Comparison of ENCODE assay signal across 34 mouse cellular contexts in genomic region chr11:70570614-70571013, GRCm38 (mm10). TPM values are rescaled to one million over a fixed set of nuclear protein-coding genes. Genes with fewer than 3 reads are reported as not detected.
"Had no signal": no experiment of that assay in that cellular context is flagged by ENCODE, and none has a peak within 500 bp of the region (broad histone marks: within the 10 kb centered on the region; RNA-seq: fewer than 3 reads in every experiment).

No protein-coding gene starts in this region.

RNA-seq across cellular contexts. Expression of gene Gm40193, which starts 37.9 kb away (rescaled TPM):
- total RNA-seq: gastrocnemius, adult 2 months; gastrocnemius, postnatal 10 days; gastrocnemius, postnatal 25 days; gastrocnemius, postnatal 4 days; granulocyte monocyte progenitor cell, adult 5-6 weeks; heart, adult 18-20 months; heart, adult 8-10 months; heart, postnatal 14 days; heart, postnatal 36 days; hematopoietic stem cell, adult 5-6 weeks; hindbrain, postnatal 0 days; layer of hippocampus, adult 18-20 months; layer of hippocampus, postnatal 10 days; layer of hippocampus, postnatal 25 days; left cerebral cortex, adult 2 months; left cerebral cortex, postnatal 14 days; left cerebral cortex, postnatal 36 days had no signal
- polyA plus RNA-seq: frontal cortex, adult 2 months; heart, embryonic 10.5 days; heart, embryonic 13.5 days; heart, embryonic 15.5 days; heart, postnatal 0 days; hindbrain, embryonic 11.5 days; hindbrain, embryonic 13.5 days; hindbrain, embryonic 15.5 days; hindbrain, postnatal 0 days; intestine, embryonic 14.5 days; intestine, embryonic 16.5 days; kidney, adult 2 months; kidney, embryonic 15.5 days; kidney, postnatal 0 days; large intestine, adult 2 months; limb, embryonic 10.5 days; limb, embryonic 12.5 days had no signal

RNA-seq across cellular contexts. Expression of gene 4930544D05Rik, which starts 45.0 kb away (rescaled TPM):
- total RNA-seq: gastrocnemius, adult 2 months; gastrocnemius, postnatal 10 days; gastrocnemius, postnatal 25 days; gastrocnemius, postnatal 4 days; granulocyte monocyte progenitor cell, adult 5-6 weeks; heart, adult 18-20 months; heart, adult 8-10 months; heart, postnatal 14 days; heart, postnatal 36 days; hematopoietic stem cell, adult 5-6 weeks; hindbrain, postnatal 0 days; left cerebral cortex, postnatal 36 days had no signal
- polyA plus RNA-seq: frontal cortex, adult 2 months; heart, embryonic 10.5 days; heart, embryonic 13.5 days; heart, embryonic 15.5 days; heart, postnatal 0 days; hindbrain, embryonic 11.5 days; hindbrain, embryonic 13.5 days; hindbrain, embryonic 15.5 days; hindbrain, postnatal 0 days; intestine, embryonic 14.5 days; intestine, embryonic 16.5 days; kidney, adult 2 months; kidney, embryonic 15.5 days; kidney, postnatal 0 days; large intestine, adult 2 months; limb, embryonic 10.5 days; limb, embryonic 12.5 days; limb, embryonic 14.5 days had no signal
